Mouse (Mus musculus): ENCODE measurements at regions not wholly inside any gene's neighbourhood (a gene's known extent, or its start where the extent isn't known, plus 50 kb on each side); places are given as distances from the start of the nearest gene placed in this dataset.

- TF ChIP-seq CTCF (conservative IDR thresholded peaks at IDR 0.05; ENCODE audit: insufficient read depth, insufficient read length, low read depth, low read length) = no peak
- no peak for TF ChIP-seq POLR2A (IDR thresholded peaks at IDR 0.05; ENCODE audit: low read depth, low read length)
Measured at GRCm38 (mm10) chr13:52738095-52738660, 155.2 kb downstream of the Syk start.
